Mouse (Mus musculus): ENCODE data around the gene Stx8.

The Stx8 gene

DNA sequence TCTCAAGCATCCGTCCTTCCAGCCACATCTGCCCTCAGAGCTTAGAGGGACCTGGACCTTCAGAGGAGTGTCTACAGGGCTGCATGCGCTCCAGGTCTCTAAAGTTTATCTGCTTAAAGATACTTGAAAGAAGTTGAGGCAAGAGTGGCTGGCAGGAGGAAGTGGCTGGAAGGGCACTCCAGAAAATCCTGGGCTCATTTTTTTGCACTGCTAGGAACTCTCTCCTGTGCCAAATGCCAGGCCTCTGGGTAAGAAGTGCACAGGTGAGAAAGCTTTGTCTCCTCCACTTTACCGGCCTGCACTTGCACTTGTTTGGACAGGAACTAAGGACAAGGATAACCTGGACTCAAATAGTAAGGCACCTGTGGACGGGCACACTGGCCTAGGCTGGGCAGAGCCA lies 202.4 kb downstream of the Stx8 start:
- in situ Hi-C loops (cut with MboI; ENCODE audit: low pct_unique_long_range_greater_than_20kb in 1 of 2, low sequenced_read_pairs in 2 of 2, unreplicated experiment in 1 of 2) = no loop called here

GRCm38 (mm10) chr11:68171973-68172647 lies 206.1 kb downstream of the Stx8 start:
- in situ Hi-C loops (cut with MboI; ENCODE audit: low pct_unique_long_range_greater_than_20kb in 1 of 2, low sequenced_read_pairs in 2 of 2, unreplicated experiment in 1 of 2) = no loop called here

DNA sequence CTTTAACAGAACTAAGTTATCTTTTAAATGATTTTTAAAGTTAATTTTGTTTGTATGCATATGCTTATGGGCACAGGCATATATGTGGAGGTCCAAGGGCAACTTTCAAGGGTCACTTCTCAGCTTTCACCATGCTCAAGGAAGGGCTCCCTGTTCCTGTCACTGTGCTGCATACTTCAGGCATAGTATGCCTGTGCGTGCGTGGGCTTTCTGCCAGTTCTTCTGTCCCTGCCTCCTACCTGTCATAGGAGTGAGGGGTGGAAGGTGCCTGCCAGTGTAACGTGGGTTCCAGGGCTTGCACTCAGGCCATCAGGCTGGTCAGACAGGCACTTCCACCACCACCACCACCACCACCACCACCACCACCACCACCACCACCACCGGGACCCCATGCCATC lies 206.7 kb downstream of the Stx8 start:
- in situ Hi-C loops (cut with MboI; ENCODE audit: low pct_unique_long_range_greater_than_20kb in 1 of 2, low sequenced_read_pairs in 2 of 2, unreplicated experiment in 1 of 2) = no loop called here

DNA sequence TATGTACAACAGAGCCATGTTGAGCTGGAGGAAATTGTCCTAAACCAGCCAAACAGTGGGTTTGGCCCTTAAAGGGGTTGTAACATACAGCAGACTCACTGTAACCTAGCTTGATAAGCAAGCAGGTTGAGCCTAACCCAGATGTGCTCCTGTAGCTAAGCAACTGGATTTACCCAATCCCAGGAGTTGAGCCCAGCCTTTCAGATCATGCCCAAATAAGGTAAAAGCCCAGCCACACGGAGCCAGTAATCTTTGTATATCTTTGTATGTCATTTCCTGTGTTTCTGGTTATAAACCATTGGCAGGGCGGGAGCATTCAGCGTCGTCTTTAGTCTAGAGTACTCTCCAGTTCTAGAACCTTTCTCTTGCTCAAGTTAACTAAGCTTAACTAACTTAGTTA lies 210.6 kb downstream of the Stx8 start:
- in situ Hi-C loops (cut with MboI; ENCODE audit: low pct_unique_long_range_greater_than_20kb in 1 of 2, low sequenced_read_pairs in 2 of 2, unreplicated experiment in 1 of 2) = no loop called here

- in situ Hi-C loops (cut with MboI; ENCODE audit: low pct_unique_long_range_greater_than_20kb in 1 of 2, low sequenced_read_pairs in 2 of 2, unreplicated experiment in 1 of 2) = no loop called here
These were observed 211.4 kb downstream of the Stx8 start for GRCm38 (mm10) chr11:68177415-68177814.

DNA sequence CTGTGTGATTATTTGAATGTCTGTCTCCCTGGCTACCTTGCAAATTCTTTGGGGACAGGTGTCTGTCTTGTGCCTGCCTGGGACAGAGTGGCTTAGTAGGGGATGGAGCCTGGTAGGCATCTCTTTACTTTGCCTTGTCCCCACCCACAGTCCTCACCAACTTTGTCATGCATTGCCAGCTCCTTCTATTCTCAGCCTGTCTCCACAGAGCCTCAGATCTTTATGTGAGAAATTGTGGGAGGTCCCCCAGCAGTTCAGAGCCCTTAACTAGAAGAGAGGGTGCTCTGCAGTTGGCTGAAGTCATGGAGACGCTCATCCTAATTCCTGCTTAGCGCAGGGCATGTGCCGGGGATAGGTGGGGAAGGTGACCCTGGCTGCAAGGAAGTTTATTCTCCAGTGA lies 219.7 kb downstream of the Stx8 start:
- in situ Hi-C loops (cut with MboI; ENCODE audit: low pct_unique_long_range_greater_than_20kb in 1 of 2, low sequenced_read_pairs in 2 of 2, unreplicated experiment in 1 of 2) = no loop called here

DNA sequence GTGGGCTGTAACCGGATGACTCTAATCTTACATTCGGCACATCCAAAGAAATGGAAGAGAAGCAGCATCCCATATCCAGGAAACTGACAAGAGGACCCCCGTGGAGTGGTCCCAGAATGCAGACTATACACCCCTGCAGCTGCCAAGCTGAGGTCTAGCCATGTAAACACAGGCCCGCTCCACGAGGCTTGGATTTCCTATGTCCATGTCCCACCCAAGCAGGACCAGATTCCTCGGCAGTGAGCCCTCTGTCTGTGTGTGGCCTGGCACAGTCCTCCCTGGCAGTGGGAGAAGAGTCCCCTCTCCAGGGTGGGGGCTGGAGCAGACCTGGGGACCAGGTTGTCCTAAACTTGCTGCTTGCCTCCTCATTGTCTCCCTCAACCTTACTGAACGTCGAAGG lies 221.2 kb downstream of the Stx8 start:
- in situ Hi-C loops (cut with MboI; ENCODE audit: low pct_unique_long_range_greater_than_20kb in 1 of 2, low sequenced_read_pairs in 2 of 2, unreplicated experiment in 1 of 2) = no loop called here

DNA sequence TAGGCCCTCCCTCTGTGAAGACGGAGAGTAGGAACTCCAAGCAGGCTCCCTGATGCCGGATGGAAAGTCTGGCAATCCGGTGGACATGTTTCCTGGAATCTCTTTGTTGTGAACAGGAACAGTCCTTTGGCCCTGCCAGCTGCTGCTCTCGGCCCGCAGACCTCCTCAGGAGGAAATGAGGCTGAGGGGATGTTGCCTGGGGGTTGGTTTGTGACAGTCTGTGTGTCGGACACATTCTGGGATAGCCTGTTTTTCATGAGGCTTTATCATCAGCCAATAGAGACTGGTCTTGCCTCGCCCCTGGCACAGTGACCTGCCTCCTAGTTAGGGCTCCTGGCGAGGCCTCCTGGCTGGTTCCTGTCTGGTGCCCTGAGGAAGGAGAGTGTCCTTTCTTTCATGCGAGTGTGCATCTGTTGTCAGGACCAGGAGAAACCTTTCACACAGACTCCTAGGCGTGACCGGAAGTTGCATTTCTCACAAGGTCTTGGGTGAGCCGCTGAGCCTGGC lies 222.8 kb downstream of the Stx8 start:
- in situ Hi-C loops (cut with MboI; ENCODE audit: low pct_unique_long_range_greater_than_20kb in 1 of 2, low sequenced_read_pairs in 2 of 2, unreplicated experiment in 1 of 2) = no loop called here

DNA sequence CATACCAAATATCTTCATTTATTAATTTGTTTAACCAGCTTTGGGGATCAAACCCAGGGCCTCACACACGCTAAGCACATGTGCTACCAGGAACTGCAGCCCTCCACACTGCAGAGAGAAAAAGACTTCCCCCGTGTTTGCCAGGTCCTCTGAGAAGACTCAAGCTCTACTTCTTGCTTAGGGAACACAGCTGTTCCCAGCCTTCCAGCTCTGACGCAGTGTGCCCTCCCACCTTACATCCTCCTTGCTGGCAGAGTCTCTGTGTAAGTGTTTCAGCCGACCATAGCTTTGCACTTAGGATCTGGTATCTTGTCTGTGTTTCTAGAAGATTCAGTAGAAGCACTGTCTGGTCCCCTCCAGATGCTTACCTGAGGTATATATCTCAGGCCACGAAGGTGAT lies 224.9 kb downstream of the Stx8 start:
- in situ Hi-C loops (cut with MboI; ENCODE audit: low pct_unique_long_range_greater_than_20kb in 1 of 2, low sequenced_read_pairs in 2 of 2, unreplicated experiment in 1 of 2) = no loop called here

GRCm38 (mm10) chr11:68195168-68195567 lies 229.2 kb downstream of the Stx8 start:
- in situ Hi-C loops (cut with MboI; ENCODE audit: low pct_unique_long_range_greater_than_20kb in 1 of 2, low sequenced_read_pairs in 2 of 2, unreplicated experiment in 1 of 2) = no loop called here

DNA sequence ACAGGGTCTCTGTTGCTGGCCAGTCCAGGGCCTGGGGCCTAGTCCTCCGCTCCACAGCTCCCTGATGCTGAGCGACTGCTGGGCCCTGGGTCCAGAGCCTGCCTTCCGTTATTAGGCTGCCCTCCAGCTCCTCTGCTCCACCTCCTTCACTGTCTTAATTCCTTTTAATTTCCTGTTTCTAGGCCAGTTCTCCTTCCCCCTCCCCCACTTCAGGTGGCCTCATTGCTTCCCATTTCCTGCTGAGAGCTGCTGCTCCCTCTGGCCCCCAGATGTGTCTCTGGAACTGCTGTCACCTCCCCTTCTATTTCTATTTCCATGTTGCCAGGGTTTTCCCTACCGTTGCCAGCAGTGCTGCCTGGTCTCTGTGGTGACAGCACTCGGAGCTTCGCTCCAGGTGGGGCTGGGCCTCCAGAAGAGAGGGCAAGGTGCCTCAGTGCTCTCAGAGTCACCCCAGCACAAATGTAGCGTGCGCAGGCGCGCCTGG lies 229.7 kb downstream of the Stx8 start:
- in situ Hi-C loops (cut with MboI; ENCODE audit: low pct_unique_long_range_greater_than_20kb in 1 of 2, low sequenced_read_pairs in 2 of 2, unreplicated experiment in 1 of 2) = no loop called here

GRCm38 (mm10) chr11:68196566-68196965 lies 230.6 kb downstream of the Stx8 start:
- in situ Hi-C loops (cut with MboI; ENCODE audit: low pct_unique_long_range_greater_than_20kb in 1 of 2, low sequenced_read_pairs in 2 of 2, unreplicated experiment in 1 of 2) = no loop called here

DNA sequence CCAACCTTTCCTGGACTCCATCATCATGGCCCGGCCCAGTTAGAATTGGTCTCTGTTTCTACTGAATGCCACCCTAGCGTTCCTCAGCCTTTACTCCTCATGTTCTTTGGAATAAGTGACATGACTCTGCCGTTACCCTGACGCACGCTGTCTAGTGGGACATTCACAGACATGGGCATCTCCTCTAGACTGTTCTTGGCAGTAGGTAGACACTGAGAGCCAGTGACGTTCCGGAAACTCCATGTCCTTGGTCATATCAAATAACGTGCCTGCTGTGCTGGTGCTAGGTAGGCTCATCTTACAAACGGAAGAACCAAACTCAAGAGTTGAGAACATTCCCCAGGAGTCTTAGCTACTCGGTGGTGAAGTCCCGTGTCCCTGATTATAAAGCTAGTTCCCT lies 231.5 kb downstream of the Stx8 start:
- in situ Hi-C loops (cut with MboI; ENCODE audit: low pct_unique_long_range_greater_than_20kb in 1 of 2, low sequenced_read_pairs in 2 of 2, unreplicated experiment in 1 of 2) = no loop called here

GRCm38 (mm10) chr11:68198696-68199095 lies 232.7 kb downstream of the Stx8 start:
- in situ Hi-C loops (cut with MboI; ENCODE audit: low pct_unique_long_range_greater_than_20kb in 1 of 2, low sequenced_read_pairs in 2 of 2, unreplicated experiment in 1 of 2) = no loop called here

DNA sequence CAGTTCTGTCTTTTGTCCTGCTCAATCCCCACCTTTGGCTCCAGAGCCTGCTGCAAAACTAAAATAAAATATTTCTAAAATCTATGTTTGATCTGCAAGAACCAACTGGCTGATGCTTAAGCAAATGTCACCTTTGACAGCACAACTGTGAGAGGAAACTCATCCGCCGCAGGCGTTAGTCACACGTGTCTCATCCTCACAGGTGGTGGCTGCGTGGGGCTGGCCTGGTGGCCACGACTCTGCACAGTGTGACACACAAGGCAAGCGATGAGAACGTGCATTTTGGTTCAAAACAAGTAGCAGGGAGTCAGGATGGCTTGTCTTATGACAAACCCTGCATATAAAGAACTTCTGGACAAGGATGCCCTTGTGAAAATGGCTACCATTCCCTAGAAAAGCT lies 233.1 kb downstream of the Stx8 start:
- in situ Hi-C loops (cut with MboI; ENCODE audit: low pct_unique_long_range_greater_than_20kb in 1 of 2, low sequenced_read_pairs in 2 of 2, unreplicated experiment in 1 of 2) = no loop called here

DNA sequence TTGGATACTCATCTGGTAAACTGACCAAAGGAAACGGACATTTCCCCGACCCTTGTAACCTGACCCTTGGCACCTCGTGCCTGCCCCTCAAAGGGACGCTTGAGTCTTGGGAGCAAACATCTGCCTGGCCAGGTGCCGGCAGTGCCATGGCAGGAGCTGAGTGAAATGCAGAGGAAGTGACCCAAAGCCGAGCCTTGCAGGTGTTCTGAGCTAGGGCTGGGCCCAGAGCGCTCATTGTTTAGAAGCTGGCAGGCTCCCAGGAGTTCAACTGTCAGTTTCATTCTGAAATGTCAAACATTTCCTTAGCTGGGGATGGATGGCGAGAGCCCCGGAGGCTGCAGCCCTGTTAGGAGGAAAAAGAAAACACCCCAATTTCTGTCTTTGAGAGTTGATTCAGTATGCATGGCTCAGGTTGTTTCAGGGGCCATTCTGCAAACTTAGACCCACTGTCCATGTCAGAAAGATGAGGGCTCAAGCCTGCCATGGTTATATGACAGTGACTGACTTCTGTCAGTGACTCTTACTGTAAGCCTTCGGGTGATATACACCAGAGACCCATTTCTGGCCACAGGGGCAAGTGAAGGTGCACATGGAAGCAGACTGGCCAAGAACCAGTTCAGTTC lies 233.9 kb downstream of the Stx8 start:
- in situ Hi-C loops (cut with MboI; ENCODE audit: low pct_unique_long_range_greater_than_20kb in 1 of 2, low sequenced_read_pairs in 2 of 2, unreplicated experiment in 1 of 2) = no loop called here

GRCm38 (mm10) chr11:68200500-68200899 lies 234.5 kb downstream of the Stx8 start:
- in situ Hi-C loops (cut with MboI; ENCODE audit: low pct_unique_long_range_greater_than_20kb in 1 of 2, low sequenced_read_pairs in 2 of 2, unreplicated experiment in 1 of 2) = no loop called here

DNA sequence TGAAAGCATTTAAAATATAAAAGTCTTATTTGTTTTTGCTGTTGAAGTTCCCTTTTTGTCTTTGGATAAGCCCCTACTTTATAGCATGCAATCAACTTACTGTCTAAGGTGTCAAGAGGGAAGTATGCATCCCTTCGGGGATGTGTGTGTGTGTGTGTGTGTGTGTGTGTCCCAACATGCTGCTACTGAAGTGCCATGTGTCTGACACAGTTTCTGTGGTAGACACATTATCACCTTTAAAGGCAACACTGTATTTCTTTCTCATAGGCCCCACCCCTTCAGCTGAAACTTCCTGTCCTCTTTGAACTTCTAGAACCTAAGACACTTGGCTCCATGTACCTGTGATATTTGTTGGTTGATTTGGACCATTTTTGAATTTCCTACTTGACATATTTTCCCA lies 235.1 kb downstream of the Stx8 start:
- in situ Hi-C loops (cut with MboI; ENCODE audit: low pct_unique_long_range_greater_than_20kb in 1 of 2, low sequenced_read_pairs in 2 of 2, unreplicated experiment in 1 of 2) = no loop called here

DNA sequence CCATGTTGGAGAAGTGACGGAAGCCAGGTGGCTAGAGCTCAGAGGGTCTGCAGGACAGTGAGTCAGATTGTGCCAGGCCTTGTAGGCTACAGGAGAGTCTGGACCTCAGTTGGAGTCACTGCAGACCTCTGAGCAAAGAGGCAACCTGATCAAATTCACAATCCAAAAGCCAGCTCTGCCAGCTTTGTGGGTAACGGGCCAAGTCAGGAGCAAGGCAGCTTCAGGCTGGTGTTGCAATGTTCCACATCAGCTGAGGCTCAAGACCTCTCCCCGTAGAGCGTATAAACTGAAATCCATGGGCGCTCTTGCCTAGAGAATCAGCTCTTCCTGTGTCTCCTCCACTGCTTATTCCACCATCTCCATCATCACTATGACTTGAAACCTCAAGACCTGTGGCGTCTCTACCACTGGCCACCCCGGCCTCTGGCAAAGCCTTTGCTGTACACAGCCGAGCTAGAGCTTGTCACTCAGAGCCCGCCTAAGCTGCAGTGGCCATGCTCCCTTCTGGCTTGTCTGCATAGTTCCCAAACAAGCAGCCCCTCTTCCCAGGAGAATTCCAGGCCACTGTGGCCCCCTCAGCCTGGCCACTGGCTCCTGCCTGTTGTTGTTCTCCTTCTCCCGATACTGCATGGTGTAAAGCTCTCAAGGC lies 235.9 kb downstream of the Stx8 start:
- in situ Hi-C loops (cut with MboI; ENCODE audit: low pct_unique_long_range_greater_than_20kb in 1 of 2, low sequenced_read_pairs in 2 of 2, unreplicated experiment in 1 of 2) = no loop called here

- in situ Hi-C loops (cut with MboI; ENCODE audit: low pct_unique_long_range_greater_than_20kb in 1 of 2, low sequenced_read_pairs in 2 of 2, unreplicated experiment in 1 of 2) = no loop called here
These were observed 236.6 kb downstream of the Stx8 start for GRCm38 (mm10) chr11:68202561-68202960.
